Comparison of ENCODE assay signal across 28 mouse cellular contexts in the genomic region with DNA sequence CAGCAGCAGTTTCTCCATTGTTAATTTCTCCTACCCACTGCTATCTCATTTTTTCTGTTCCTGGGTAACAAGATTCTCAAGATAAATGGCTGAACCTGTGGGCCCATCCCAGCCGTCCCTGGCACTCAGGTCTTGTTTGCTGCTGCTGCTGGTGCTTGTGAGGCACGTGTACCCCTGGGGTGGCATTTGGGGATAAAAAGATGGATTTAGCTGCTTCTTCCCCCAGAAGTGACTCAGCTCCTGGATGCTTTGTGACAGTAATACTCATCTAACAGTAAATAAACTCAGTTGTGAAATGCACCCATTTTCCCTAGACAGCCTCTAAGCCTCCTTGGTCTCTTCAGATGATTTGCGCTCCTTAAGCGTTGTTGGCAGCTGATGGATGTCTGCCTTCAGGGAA. TPM values are rescaled to one million over a fixed set of nuclear protein-coding genes. Genes with fewer than 3 reads are reported as not detected.
DNase-seq lines count a peak whose midpoint lies in the region; ATAC-seq lines count a peak whose summit lies in the region.
"Had no signal": no experiment of that assay in that cellular context is flagged by ENCODE, and none has a peak within 500 bp of the region (broad histone marks: within the 10 kb centered on the region; RNA-seq: fewer than 3 reads in every experiment).

No protein-coding gene starts in this region.

- no peaks in the 10 kb centered on the region for H3K4me1 ChIP-seq in limb, embryonic 11.5 days (ENCODE audit: control insufficient read depth, insufficient read depth, low read length)
- no peaks in the 10 kb centered on the region for H3K4me1 ChIP-seq in limb, embryonic 10.5 days
- H3K4me1 ChIP-seq: embryonic facial prominence, embryonic 13.5 days; embryonic facial prominence, embryonic 15.5 days had no signal

- no peak overlapping the region for H3K4me2 ChIP-seq in limb, embryonic 11.5 days (ENCODE audit: low read depth, severe bottlenecking)
- H3K4me2 ChIP-seq: embryonic facial prominence, embryonic 13.5 days; embryonic facial prominence, embryonic 15.5 days; forebrain, embryonic 12.5 days had no signal

- H3K4me3 ChIP-seq in limb, embryonic 11.5 days (ENCODE audit: low read depth, low read length): no peak overlapping the region
- no peak overlapping the region for H3K4me3 ChIP-seq in limb, embryonic 10.5 days
- H3K4me3 ChIP-seq: embryonic facial prominence, embryonic 13.5 days; embryonic facial prominence, embryonic 15.5 days; erythroblast, embryonic 14.5 days; forebrain, embryonic 10.5 days; forebrain, embryonic 12.5 days had no signal

- no peak for ATAC-seq in limb, embryonic 11.5 days (ENCODE audit: insufficient number of reproducible peaks, low FRiP score, low TSS enrichment, low read depth)
- ATAC-seq: activated CD4-positive, CD25-positive, alpha-beta regulatory T cell, adult 4 months; CD4-positive, CD25-positive, alpha-beta regulatory T cell, adult 4 months; forebrain, embryonic 14.5 days; forebrain, embryonic 16.5 days; Patski had no signal

- H3K9ac ChIP-seq in limb, embryonic 11.5 days (ENCODE audit: low read length): no peak overlapping the region
- H3K9ac ChIP-seq: embryonic facial prominence, embryonic 13.5 days; embryonic facial prominence, embryonic 15.5 days; forebrain, embryonic 12.5 days had no signal

- 80% methylated on average over 4 of the region's 4 CpGs for WGBS in limb, embryonic 11.5 days
- 79% methylated on average over 4 of the region's 4 CpGs for WGBS in limb, embryonic 10.5 days

- no peaks in the 10 kb centered on the region for H3K27me3 ChIP-seq in limb, embryonic 11.5 days (ENCODE audit: control insufficient read depth, insufficient read depth, low read length)
- H3K27me3 ChIP-seq in limb, embryonic 10.5 days (ENCODE audit: low read depth, poor library complexity, severe bottlenecking): no peaks in the 10 kb centered on the region
- H3K27me3 ChIP-seq: embryonic facial prominence, embryonic 13.5 days; embryonic facial prominence, embryonic 15.5 days; forebrain, embryonic 12.5 days; Patski had no signal

- H3K36me3 ChIP-seq in limb, embryonic 11.5 days (ENCODE audit: control insufficient read depth, insufficient read depth, low read length): no peaks in the 10 kb centered on the region
- no peaks in the 10 kb centered on the region for H3K36me3 ChIP-seq in limb, embryonic 10.5 days
- H3K36me3 ChIP-seq: embryonic facial prominence, embryonic 13.5 days; embryonic facial prominence, embryonic 15.5 days; forebrain, embryonic 10.5 days; forebrain, embryonic 12.5 days; G1E had no signal

- no peaks in the 10 kb centered on the region for H3K9me3 ChIP-seq in limb, embryonic 11.5 days (ENCODE audit: control insufficient read depth, low read length)
- H3K9me3 ChIP-seq in limb, embryonic 10.5 days (replicated peaks): no peaks in the 10 kb centered on the region
- H3K9me3 ChIP-seq: embryonic facial prominence, embryonic 13.5 days; embryonic facial prominence, embryonic 15.5 days; forebrain, embryonic 10.5 days; forebrain, embryonic 12.5 days; G1E had no signal

- DNase-seq in heart, adult 11 months: peak; percentile 27
- DNase-seq in heart, adult 9 months (ENCODE audit: low spot score in 2 of 2): no peak
- DNase-seq in limb, embryonic 11.5 days (ENCODE audit: low spot score): peak; percentile 12
- DNase-seq in limb, embryonic 10.5 days (ENCODE audit: low spot score): no peak
- peak; percentile 61 for DNase-seq in brain, adult 2 months (ENCODE audit: low read depth, low spot score)
- DNase-seq in testis, postnatal 10 days (ENCODE audit: low spot score): no peak
- DNase-seq: adrenal gland, adult 8-10 months; adrenal gland, postnatal 14 days; adrenal gland, postnatal 36 days; B cell, adult 2 months; cerebellum, adult 11 months; cerebellum, adult 18-20 months; cerebellum, adult 8-10 months; cerebellum, adult 9-11 months; cerebellum, postnatal 14 days; cerebellum, postnatal 36 days; embryo, embryonic 11 days had no signal

- no peak overlapping the region for H3K27ac ChIP-seq in limb, embryonic 11.5 days (replicated peaks; ENCODE audit: low read depth, low read length)
- no peak overlapping the region for H3K27ac ChIP-seq in limb, embryonic 10.5 days
- H3K27ac ChIP-seq: embryonic facial prominence, embryonic 13.5 days; embryonic facial prominence, embryonic 15.5 days; forebrain, embryonic 10.5 days; forebrain, embryonic 12.5 days had no signal

RNA-seq across cellular contexts. Expression of a gene that starts 46.4 kb away (rescaled TPM):
- 0.21 and 0.45 TPM in 2 replicates for polyA plus RNA-seq in limb, embryonic 11.5 days (2014; fragmentation: Nextera tagmentation; extraction: Ambion mirVana)
- 0.20 TPM in 1 of 2 replicates, not detected in the other for polyA plus RNA-seq in limb, embryonic 10.5 days (2016; fragmentation: Nextera tagmentation; extraction: Ambion mirVana)
- polyA plus RNA-seq: activated CD4-positive, CD25-positive, alpha-beta regulatory T cell, adult 4 months; CD4-positive, CD25-positive, alpha-beta regulatory T cell, adult 4 months; erythroblast, embryonic 14.5 days; G1E had no signal

RNA-seq across cellular contexts. Expression of a gene that starts 46.7 kb away (rescaled TPM):
- 6.8 and 8.5 TPM in 2 replicates for polyA plus RNA-seq in limb, embryonic 11.5 days (2014; fragmentation: Nextera tagmentation; extraction: Ambion mirVana)
- 2.7 and 5.2 TPM in 2 replicates for polyA plus RNA-seq in limb, embryonic 10.5 days (2016; fragmentation: Nextera tagmentation; extraction: Ambion mirVana)
- polyA plus RNA-seq: CD4-positive, CD25-positive, alpha-beta regulatory T cell, adult 4 months; erythroblast, embryonic 14.5 days; G1E had no signal

Comparison
In these comparisons a context has a peak if more than half of its experiments do, and no peak if none do; other contexts are left out.
1. DNase-seq: peak in heart, adult 11 months (single experiment), limb, embryonic 11.5 days (single experiment) and brain, adult 2 months (single experiment); none in heart, adult 9 months (0 of 2), limb, embryonic 10.5 days (single experiment) and testis, postnatal 10 days (single experiment).